Comparison of ENCODE assay signal across 7 mouse cellular contexts in genomic region chr9:16216235-16216634, GRCm38 (mm10).
A peak's percentile ranks its signal among the peaks of the same experiment; 100 is the strongest.
DNase-seq lines count a peak whose midpoint lies in the region.

No protein-coding gene starts in this region.

- DNase-seq in right cerebral cortex, postnatal 10 days (ENCODE audit: low spot score in 2 of 2), result peak; percentile 30
- no peak for DNase-seq in right cerebral cortex, adult 2 months (ENCODE audit: low spot score in 2 of 2)
- DNase-seq in heart, adult 9 months (ENCODE audit: low spot score in 2 of 2), result peak; percentile 3 to 6
- peak; percentile 7 for DNase-seq in large intestine, adult 2 months (ENCODE audit: low read depth, low spot score)
- peak; percentile 15 for DNase-seq in naive thymus-derived CD4-positive, alpha-beta T cell, adult 2 months (ENCODE audit: low read depth)
- no peak for DNase-seq in cerebellum, postnatal 14 days
- no peak for DNase-seq in retina, postnatal 1 day

- 48% methylated on average over 6 of the region's 6 CpGs for WGBS in large intestine, adult 2 months

Comparison
In these comparisons a context has a peak if more than half of its experiments do, and no peak if none do; other contexts are left out.
1. DNase-seq: peak in right cerebral cortex, postnatal 10 days (2 of 2), heart, adult 9 months (2 of 2), large intestine, adult 2 months (single experiment) and naive thymus-derived CD4-positive, alpha-beta T cell, adult 2 months (single experiment); none in right cerebral cortex, adult 2 months (0 of 2), cerebellum, postnatal 14 days (0 of 2) and retina, postnatal 1 day (single experiment).